Mouse (Mus musculus): ENCODE measurements at regions not wholly inside any gene's neighbourhood (a gene's known extent, or its start where the extent isn't known, plus 50 kb on each side); places are given as distances from the start of the nearest gene placed in this dataset.

DNA sequence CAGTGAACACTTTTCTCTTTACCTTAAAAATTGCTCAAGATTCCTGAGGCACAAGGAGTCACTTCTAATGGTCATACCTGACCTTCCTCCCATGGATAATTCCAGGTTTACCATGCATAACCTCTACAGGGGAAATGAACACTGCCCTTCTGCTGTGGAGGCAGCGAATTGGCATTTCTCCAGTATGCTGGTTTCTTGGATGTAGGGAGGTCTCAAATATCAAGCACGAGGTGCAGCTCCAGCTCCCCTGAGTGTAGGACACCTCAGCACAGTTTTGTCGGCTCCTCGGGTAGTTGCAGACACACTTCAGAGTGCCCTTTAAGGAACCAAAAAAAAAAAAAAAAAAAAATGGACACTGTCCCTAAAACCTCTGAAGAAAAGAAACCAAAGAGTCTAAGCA is 124.8 kb downstream of the Lnpk start:
- no peak for TF ChIP-seq POLR2A (IDR thresholded peaks at IDR 0.05; ENCODE audit: low read depth, low read length)
- TF ChIP-seq CTCF (conservative IDR thresholded peaks at IDR 0.05; ENCODE audit: insufficient read depth, insufficient read length, low read depth, low read length), result no peak

Measured in kidney, adult 2 months (tissue).